Mouse (Mus musculus) common myeloid progenitor, adult 5-6 weeks (primary cell): ENCODE data around the gene Tecpr1. TPM values are rescaled to one million over a fixed set of nuclear protein-coding genes. Genes with fewer than 3 reads are reported as not detected.
A peak's percentile ranks its signal among the peaks of the same experiment; 100 is the strongest.

Experiments
- ATAC-seq: replicated peaks from 2 replicates; pipeline ENCODE4 v1.8.0; 2016; ENCODE audit warnings: low read depth, mild to moderate bottlenecking, moderate TSS enrichment, inconsistent platforms; ENCODE audit not compliant: poor library complexity, severe bottlenecking
- total RNA-seq: library from RNA; stranded (forward); fragments of 200-1000, 187-1606 nt; gene quantifications from 2 replicates; pipeline ENCODE4 v1.2.3, GENCODE M21; 2017

The Tecpr1 gene
- 3.4 and 5.6 TPM in 2 replicates for total RNA-seq

- ATAC-seq, result peak; percentile 85
Measured at GRCm38 (mm10) chr5:144223503-144223862, at the start of gene Tecpr1. TSS of gene Tecpr1 (minus strand) at chr5:144223615.

- no peak for ATAC-seq
Measured at GRCm38 (mm10) chr5:144271772-144272171, 48.4 kb upstream of the Tecpr1 start.

- no peak for ATAC-seq
Measured at GRCm38 (mm10) chr5:144271118-144271517, 47.7 kb upstream of the Tecpr1 start.

- ATAC-seq, result no peak
Measured at GRCm38 (mm10) chr5:144270420-144270819, 47.0 kb upstream of the Tecpr1 start.

- no peak for ATAC-seq
Measured at GRCm38 (mm10) chr5:144269926-144270325, 46.5 kb upstream of the Tecpr1 start.

- no peak for ATAC-seq
Measured at GRCm38 (mm10) chr5:144267535-144268241, 44.3 kb upstream of the Tecpr1 start.

- no peak for ATAC-seq
Measured at GRCm38 (mm10) chr5:144263496-144263895, 40.1 kb upstream of the Tecpr1 start.

GRCm38 (mm10) chr5:144263082-144263481 is 39.7 kb upstream of the Tecpr1 start:
- no peak for ATAC-seq

- ATAC-seq, result no peak
Measured at GRCm38 (mm10) chr5:144261829-144262228, 38.4 kb upstream of the Tecpr1 start.

- no peak for ATAC-seq
Measured at GRCm38 (mm10) chr5:144261309-144261708, 37.9 kb upstream of the Tecpr1 start.

- no peak for ATAC-seq
Measured at GRCm38 (mm10) chr5:144260464-144260863, 37.0 kb upstream of the Tecpr1 start.

- ATAC-seq, result no peak
Measured at GRCm38 (mm10) chr5:144259228-144259627, 35.8 kb upstream of the Tecpr1 start.

GRCm38 (mm10) chr5:144258687-144259086 is 35.3 kb upstream of the Tecpr1 start:
- no peak for ATAC-seq

- ATAC-seq, result no peak
Measured at GRCm38 (mm10) chr5:144258131-144258611, 34.8 kb upstream of the Tecpr1 start.

- ATAC-seq, result no peak
Measured at GRCm38 (mm10) chr5:144257451-144258110, 34.2 kb upstream of the Tecpr1 start.

- no peak for ATAC-seq
Measured at GRCm38 (mm10) chr5:144256888-144257287, 33.5 kb upstream of the Tecpr1 start.

- no peak for ATAC-seq
Measured at GRCm38 (mm10) chr5:144256541-144256870, 33.1 kb upstream of the Tecpr1 start.

- ATAC-seq, result peak; percentile 33
Measured at GRCm38 (mm10) chr5:144255632-144256540, 32.5 kb upstream of the Tecpr1 start.

GRCm38 (mm10) chr5:144254811-144255631 is 31.6 kb upstream of the Tecpr1 start:
- ATAC-seq, result peak; percentile 30
